Mouse (Mus musculus) forebrain, postnatal 0 days (tissue): Measurements from ENCODE around the gene Tmem189. TPM values are rescaled to one million over a fixed set of nuclear protein-coding genes. Genes with fewer than 3 reads are reported as not detected.

ENCODE experiments used
- ATAC-seq: fragments of 200-750 bp; cut with Nextera tagmentation; 2 replicates; pipeline ENCODE4 v1.8.0; 2017; ENCODE audit warnings: mild to moderate bottlenecking, moderate library complexity
- DNase-seq: peaks from one replicate; pipeline ENCODE4 v3.0.0-alpha.2; 2015
- H3K27ac ChIP-seq: fragments of 300-500 bp; sonication (generic); 2 replicates; pipeline ENCODE4 v1.5.1; 2014; ENCODE audit warnings: low read depth, mild to moderate bottlenecking, antibody characterized with exemption, low read length, moderate library complexity, mixed read lengths
- H3K27me3 ChIP-seq: fragments of 300-500 bp; sonication (generic); 2 replicates; pipeline ENCODE4 v1.6.1; 2014; ENCODE audit warnings: mild to moderate bottlenecking, low read length, mixed read lengths; ENCODE audit not compliant: insufficient read depth
- H3K36me3 ChIP-seq: fragments of 300-500 bp; sonication (generic); 2 replicates; pipeline ENCODE4 v1.6.1; 2014; ENCODE audit warnings: mild to moderate bottlenecking, moderate library complexity; ENCODE audit not compliant: insufficient read depth
- H3K4me1 ChIP-seq: fragments of 300-500 bp; sonication (generic); 2 replicates; pipeline ENCODE4 v1.6.1; 2014; ENCODE audit warnings: antibody characterized with exemption; ENCODE audit not compliant: insufficient read depth
- H3K4me2 ChIP-seq: fragments of 300-500 bp; sonication (generic); 2 replicates; pipeline ENCODE4 v1.6.1; 2014; ENCODE audit warnings: low read depth, mild to moderate bottlenecking, moderate library complexity
- H3K4me3 ChIP-seq: fragments of 300-500 bp; sonication (generic); 2 replicates; pipeline ENCODE4 v1.5.1; 2014; ENCODE audit warnings: low read depth, low read length, mixed read lengths
- H3K9ac ChIP-seq: fragments of 300-500 bp; sonication (generic); 2 replicates; pipeline ENCODE4 v1.6.1; 2014; ENCODE audit warnings: mild to moderate bottlenecking
- H3K9me3 ChIP-seq: fragments of 300-500 bp; sonication (generic); 2 replicates; pipeline ENCODE4 v1.6.1; 2016; ENCODE audit warnings: low read length
- CTCF ChIP-seq: sonication (generic); IDR thresholded peaks from 2 replicates; pipeline ENCODE4 v1.5.1; 2016; ENCODE audit warnings: antibody characterized with exemption, control low read depth, low read depth
- WGBS: fragments of 180-500 bp; shearing (Covaris S2); extraction: QIAGEN DNeasy Blood & Tissue Kit; methylation state at CpG from one replicate; pipeline ENCODE4 v1.1.7; 2014; 5-methylcytosine and 5-hydroxymethylcytosine counted together
- polyA plus RNA-seq: library from polyadenylated mRNA; unstranded; fragments of >200 nt; fragmentation: Nextera tagmentation; extraction: Ambion mirVana; gene quantifications from 2 replicates; pipeline ENCODE4 v1.2.1, GENCODE M21; 2015
- total RNA-seq: library from RNA; depleted of rRNA; stranded (reverse); fragments of >200 nt; gene quantifications from 2 replicates; pipeline ENCODE4 v1.2.3, GENCODE M21; 2014

The Tmem189 gene
- total and polyA plus RNA-seq, 2 experiments from 2014 or later: 38.4 to 39.5 TPM

- TF ChIP-seq CTCF: no peak
- Histone ChIP-seq H3K4me1 (no peaks in the 10 kb centered on the region), H3K4me3 (no peak overlapping the region), H3K9me3 (no peaks in the 10 kb centered on the region), H3K36me3 (no peaks in the 10 kb centered on the region), H3K27me3 (no peaks in the 10 kb centered on the region), H3K4me2 (no peak overlapping the region), H3K9ac (no peak overlapping the region), H3K27ac (no peak overlapping the region)
- DNase-seq: no peak
- ATAC-seq: no peak
- WGBS: 83% methylated on average over 11 of the region's 11 CpGs
These were observed 34.1 kb upstream of the Tmem189 start for GRCm38 (mm10) chr2:167723589-167724206.

- no peak overlapping the region for H3K9ac ChIP-seq
- no peak overlapping the region for H3K27ac ChIP-seq
- H3K4me3 ChIP-seq: no peak overlapping the region
- H3K4me2 ChIP-seq: no peak overlapping the region
- no peak for DNase-seq
- no peaks in the 10 kb centered on the region for H3K36me3 ChIP-seq
- no peaks in the 10 kb centered on the region for H3K4me1 ChIP-seq
- 79% methylated on average over 6 of the region's 6 CpGs for WGBS
- ATAC-seq: no peak
- no peaks in the 10 kb centered on the region for H3K9me3 ChIP-seq
- no peaks in the 10 kb centered on the region for H3K27me3 ChIP-seq
- no peak for TF ChIP-seq CTCF
These were observed 32.9 kb upstream of the Tmem189 start for GRCm38 (mm10) chr2:167722538-167722937.

- no peak for TF ChIP-seq CTCF
- WGBS: 81% methylated on average over 11 of the region's 11 CpGs
These were observed 31.7 kb upstream of the Tmem189 start for GRCm38 (mm10) chr2:167721159-167721882.

GRCm38 (mm10) chr2:167719520-167719919, 29.9 kb upstream of the Tmem189 start:
- H3K36me3 ChIP-seq: no peaks in the 10 kb centered on the region
- no peak overlapping the region for H3K4me3 ChIP-seq
- H3K9ac ChIP-seq: no peak overlapping the region
- no peak for TF ChIP-seq CTCF
- H3K4me1 ChIP-seq: no peaks in the 10 kb centered on the region
- no peak for ATAC-seq
- no peak for DNase-seq
- H3K27ac ChIP-seq: no peak overlapping the region
- H3K4me2 ChIP-seq: no peak overlapping the region
- H3K27me3 ChIP-seq: no peaks in the 10 kb centered on the region
- H3K9me3 ChIP-seq: no peaks in the 10 kb centered on the region
- WGBS: 85% methylated on average over 4 of the region's 4 CpGs

More at GRCm38 (mm10) chr2:167721159-167721882, 31.7 kb upstream of the Tmem189 start:
- H3K27ac ChIP-seq: no peak overlapping the region
- DNase-seq (no peak), ATAC-seq (no peak)
- H3K4me1 ChIP-seq: no peaks in the 10 kb centered on the region
- H3K4me2 ChIP-seq: no peak overlapping the region
- H3K27me3 ChIP-seq: no peaks in the 10 kb centered on the region
- no peak overlapping the region for H3K4me3 ChIP-seq
- no peak overlapping the region for H3K9ac ChIP-seq
- no peaks in the 10 kb centered on the region for H3K36me3 ChIP-seq
- no peaks in the 10 kb centered on the region for H3K9me3 ChIP-seq

- H3K36me3 ChIP-seq: no peaks in the 10 kb centered on the region
- ATAC-seq (no peak), DNase-seq (no peak)
- no peak overlapping the region for H3K4me3 ChIP-seq
- no peak overlapping the region for H3K27ac ChIP-seq
- no peaks in the 10 kb centered on the region for H3K9me3 ChIP-seq
- no peaks in the 10 kb centered on the region for H3K4me1 ChIP-seq
- H3K9ac ChIP-seq: no peak overlapping the region
- 56% methylated on average over 1 of the region's 1 CpGs for whole genome bisulfite sequencing
- no peaks in the 10 kb centered on the region for H3K27me3 ChIP-seq
- no peak overlapping the region for H3K4me2 ChIP-seq
- TF ChIP-seq CTCF: no peak
These were observed 27.6 kb upstream of the Tmem189 start for GRCm38 (mm10) chr2:167717208-167717607.

- Histone ChIP-seq H3K4me1 (no peaks in the 10 kb centered on the region), H3K9me3 (no peaks in the 10 kb centered on the region), H3K27ac (no peak overlapping the region), H3K36me3 (no peaks in the 10 kb centered on the region), H3K9ac (no peak overlapping the region), H3K4me2 (no peak overlapping the region), H3K4me3 (no peak overlapping the region), H3K27me3 (no peaks in the 10 kb centered on the region)
- no peak for DNase-seq
- 71% methylated on average over 6 of the region's 6 CpGs for WGBS
- ATAC-seq: no peak
- TF ChIP-seq CTCF: no peak
These were observed 25.4 kb upstream of the Tmem189 start for GRCm38 (mm10) chr2:167715008-167715407.

- no peaks in the 10 kb centered on the region for H3K4me1 ChIP-seq
- TF ChIP-seq CTCF: no peak
- no peak overlapping the region for H3K27ac ChIP-seq
- no peak overlapping the region for H3K4me3 ChIP-seq
- DNase-seq (no peak), ATAC-seq (no peak)
- H3K4me2 ChIP-seq: no peak overlapping the region
- H3K36me3 ChIP-seq: no peaks in the 10 kb centered on the region
- H3K9ac ChIP-seq: no peak overlapping the region
- H3K9me3 ChIP-seq: no peaks in the 10 kb centered on the region
- WGBS: 93% methylated on average over 6 of the region's 6 CpGs
- no peaks in the 10 kb centered on the region for H3K27me3 ChIP-seq
These were observed 24.7 kb upstream of the Tmem189 start for GRCm38 (mm10) chr2:167714298-167714697.
